Mouse (Mus musculus) hematopoietic stem cell, adult 5-6 weeks (primary cell): ENCODE data around the gene Suclg2. TPM values are rescaled to one million over a fixed set of nuclear protein-coding genes. Genes with fewer than 3 reads are reported as not detected.

Experiments
- ATAC-seq, 2 experiments: fragments of 125-278 bp in 1 of 2; replicated peaks in 1 of 2; 2 replicates each; pipeline ENCODE4 v1.8.0; 2016 to 2017; ENCODE audit warnings: inconsistent platforms in 2 of 2, mild to moderate bottlenecking in 2 of 2, moderate number of reproducible peaks in 2 of 2, low read depth in 1 of 2, moderate TSS enrichment in 1 of 2; ENCODE audit not compliant: low FRiP score in 2 of 2, poor library complexity in 2 of 2, severe bottlenecking in 2 of 2, insufficient read depth in 1 of 2, low TSS enrichment in 1 of 2
- total RNA-seq: library from RNA; stranded (forward); fragments of 172-1452, 232-1000 nt; gene quantifications from 2 replicates; pipeline ENCODE4 v1.2.3, GENCODE M21; 2017

Suclg2 gene
- total RNA-seq, 1 experiment from 2014 or later = 99.7 TPM

DNA sequence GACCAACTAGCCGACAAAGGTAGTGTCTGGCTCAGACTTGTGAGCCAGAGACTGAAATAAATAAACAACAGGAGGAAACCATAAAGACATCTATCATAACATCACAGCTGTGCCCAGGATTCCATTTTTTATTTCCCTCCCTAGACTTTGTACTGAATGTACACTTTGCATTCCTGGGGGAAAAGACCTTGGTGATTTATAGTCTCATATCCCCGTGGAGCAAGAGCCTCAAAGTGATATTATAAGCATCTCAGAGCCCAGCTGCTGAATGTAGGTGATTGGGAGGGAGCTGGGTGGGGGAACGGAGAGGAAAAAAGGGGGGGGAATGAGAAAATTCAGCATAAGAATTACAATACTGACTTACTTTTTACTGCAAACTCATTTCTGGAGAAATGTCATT, 259.2 kb downstream of the Suclg2 start:
- no peak for ATAC-seq

DNA sequence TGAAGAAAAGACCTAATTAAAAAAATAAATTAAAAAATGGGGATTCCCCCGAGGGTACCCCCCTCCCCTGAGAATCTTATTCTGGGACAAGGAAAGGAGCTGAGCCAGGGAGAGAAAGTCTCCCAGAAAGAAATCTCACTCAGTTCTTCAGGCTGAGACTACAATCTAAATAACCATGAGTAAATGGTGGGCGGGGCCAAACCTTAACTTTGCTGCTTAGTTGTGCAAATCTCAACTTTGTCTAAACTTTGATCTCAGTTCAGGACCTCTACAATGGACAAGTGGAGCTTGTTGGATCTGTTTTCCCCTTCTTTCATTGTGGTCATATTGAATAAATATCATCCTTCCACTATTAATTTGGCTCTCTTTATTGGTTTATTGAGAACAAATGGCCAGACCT, 272.4 kb downstream of the Suclg2 start:
- ATAC-seq = no peak

DNA sequence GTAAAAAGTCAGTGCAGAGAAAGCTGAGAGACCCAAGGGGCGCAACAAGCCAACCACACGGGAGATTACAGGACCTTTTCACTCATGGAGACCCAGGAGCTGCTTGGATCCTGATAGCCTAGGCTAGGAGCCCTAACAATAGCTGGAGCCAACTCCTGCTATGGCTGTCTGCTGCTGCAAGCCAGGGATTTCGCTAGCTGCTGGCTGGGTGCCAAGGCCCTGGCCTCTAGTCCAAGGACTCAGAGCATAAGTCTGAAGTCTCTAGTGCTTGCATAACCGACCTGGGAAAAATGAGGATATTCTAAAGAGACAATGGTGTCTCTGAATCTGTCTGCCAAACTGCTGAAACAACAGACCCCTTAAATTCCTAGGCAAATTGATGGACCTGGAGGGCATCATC, 273.6 kb downstream of the Suclg2 start:
- ATAC-seq = no peak
